26 mouse cellular contexts compared by ENCODE assay signal in genomic region chr12:105694021-105694420, GRCm38 (mm10). TPM values are rescaled to one million over a fixed set of nuclear protein-coding genes. Genes with fewer than 3 reads are reported as not detected.
DNase-seq lines count a peak whose midpoint lies in the region; ATAC-seq lines count a peak whose summit lies in the region.
"Had no signal": no experiment of that assay in that cellular context is flagged by ENCODE, and none has a peak within 500 bp of the region (broad histone marks: within the 10 kb centered on the region; RNA-seq: fewer than 3 reads in every experiment).

No protein-coding gene starts in this region.

- H3K9ac ChIP-seq in midbrain, embryonic 15.5 days = no peak overlapping the region
- H3K9ac ChIP-seq: embryonic facial prominence, embryonic 15.5 days; hindbrain, embryonic 12.5 days had no signal

- H3K4me2 ChIP-seq in midbrain, embryonic 15.5 days = no peak overlapping the region
- H3K4me2 ChIP-seq: embryonic facial prominence, embryonic 15.5 days; hindbrain, embryonic 12.5 days had no signal

- H3K27me3 ChIP-seq in midbrain, embryonic 15.5 days (replicated peaks) = no peaks in the 10 kb centered on the region
- H3K27me3 ChIP-seq: CH12.LX; embryonic facial prominence, embryonic 15.5 days; hindbrain, embryonic 12.5 days; Patski had no signal

- no peaks in the 10 kb centered on the region for H3K4me1 ChIP-seq in midbrain, embryonic 15.5 days
- H3K4me1 ChIP-seq: embryonic facial prominence, embryonic 15.5 days; forebrain, embryonic 10.5 days; heart, embryonic 10.5 days; hindbrain, embryonic 12.5 days had no signal

- ATAC-seq in midbrain, embryonic 15.5 days (replicated peaks) = no peak
- ATAC-seq: activated CD4-positive, CD25-positive, alpha-beta regulatory T cell, adult 4 months; forebrain, embryonic 14.5 days; hindbrain, embryonic 16.5 days; Patski had no signal

- H3K4me3 ChIP-seq in midbrain, embryonic 15.5 days = no peak overlapping the region
- H3K4me3 ChIP-seq: embryonic facial prominence, embryonic 15.5 days; erythroblast, embryonic 14.5 days; forebrain, embryonic 10.5 days; heart, embryonic 10.5 days; hindbrain, embryonic 12.5 days had no signal

- DNase-seq in adrenal gland, postnatal 14 days = peak; percentile 53
- no peak for DNase-seq in adrenal gland, adult 18-20 months (ENCODE audit: low spot score in 2 of 2)
- peak; percentile 29 to 47 for DNase-seq in cerebellum, postnatal 25 days
- DNase-seq in cerebellum, adult 9-10 months = no peak
- DNase-seq in gastrocnemius, postnatal 25 days = peak; percentile 55
- no peak for DNase-seq in gastrocnemius, adult 8-10 months (ENCODE audit: low spot score in 2 of 2)
- DNase-seq in adrenal gland, postnatal 25 days = peak; percentile 21
- DNase-seq: embryo, embryonic 11 days; heart, postnatal 10 days; heart, postnatal 4 days; kidney, adult 11 months; kidney, postnatal 10 days had no signal

- no peaks in the 10 kb centered on the region for H3K9me3 ChIP-seq in midbrain, embryonic 15.5 days
- H3K9me3 ChIP-seq: embryonic facial prominence, embryonic 15.5 days; forebrain, embryonic 10.5 days; heart, embryonic 10.5 days; hindbrain, embryonic 12.5 days had no signal

- WGBS in midbrain, embryonic 15.5 days = 98% methylated on average over 2 of the region's 2 CpGs

- 0 out of 2 replicates have a peak, but pooled peaks cover 3% of the 10 kb centered on the region for H3K36me3 ChIP-seq in midbrain, embryonic 15.5 days (replicated peaks)

- no peak overlapping the region for H3K27ac ChIP-seq in midbrain, embryonic 15.5 days
- H3K27ac ChIP-seq: embryonic facial prominence, embryonic 15.5 days; forebrain, embryonic 10.5 days; heart, embryonic 10.5 days; hindbrain, embryonic 12.5 days had no signal

RNA-seq across cellular contexts. Expression of gene Atg2b, which starts 9.0 kb away (rescaled TPM):
- 27.7 and 29.6 TPM in 2 replicates for total RNA-seq in adrenal gland, postnatal 14 days (2021)
- total RNA-seq in adrenal gland, adult 18-20 months (2021) = 10 to 100 TPM; 27.2 to 29.0 TPM
- 10 to 100 TPM; 13.4 to 15.1 TPM for total RNA-seq in gastrocnemius, postnatal 25 days (2021)
- 10 to 100 TPM; 16.8 to 20.5 (median 19.0) TPM for total RNA-seq in gastrocnemius, adult 8-10 months (2022)
- total RNA-seq in adrenal gland, postnatal 25 days (2021) = 29.5 and 29.9 TPM in 2 replicates
- polyA plus RNA-seq in midbrain, embryonic 15.5 days (2015; fragmentation: Nextera tagmentation; extraction: Ambion mirVana) = 15.8 and 16.3 TPM in 2 replicates

RNA-seq across cellular contexts. Expression of gene Gskip, which starts 9.4 kb away (rescaled TPM):
- total RNA-seq in adrenal gland, postnatal 14 days (2021) = 15.0 and 17.0 TPM in 2 replicates
- 10 to 100 TPM; 18.4 to 19.7 TPM for total RNA-seq in adrenal gland, adult 18-20 months (2021)
- 1 to 10 TPM; 3.9 to 6.0 TPM for total RNA-seq in gastrocnemius, postnatal 25 days (2021)
- total RNA-seq in gastrocnemius, adult 8-10 months (2022) = 1 to 10 TPM; 6.1 to 7.7 (median 6.3) TPM
- total RNA-seq in adrenal gland, postnatal 25 days (2021) = 19.4 and 20.0 TPM in 2 replicates
- 33.5 and 33.9 TPM in 2 replicates for polyA plus RNA-seq in midbrain, embryonic 15.5 days (2015; fragmentation: Nextera tagmentation; extraction: Ambion mirVana)

RNA-seq across cellular contexts. Expression of gene Ak7, which starts 11.8 kb away (rescaled TPM):
- 0.26 TPM in 1 of 2 replicates, not detected in the other for total RNA-seq in adrenal gland, postnatal 14 days (2021)
- under 1 TPM in 1 of 2 experiments, not detected in 1; 0.35 TPM for total RNA-seq in adrenal gland, adult 18-20 months (2021)
- not detected for total RNA-seq in gastrocnemius, postnatal 25 days (2021)
- total RNA-seq in gastrocnemius, adult 8-10 months (2022) = not detected
- 0.39 and 0.48 TPM in 2 replicates for total RNA-seq in adrenal gland, postnatal 25 days (2021)
- polyA plus RNA-seq in midbrain, embryonic 15.5 days (2015; fragmentation: Nextera tagmentation; extraction: Ambion mirVana) = 1.8 and 2.2 TPM in 2 replicates
- total RNA-seq: common myeloid progenitor, adult 5-6 weeks; heart, postnatal 10 days had no signal
- polyA plus RNA-seq: embryonic facial prominence, embryonic 11.5 days; erythroblast, embryonic 14.5 days; kidney, embryonic 14.5 days; Patski had no signal

Comparison
In these comparisons a context has a peak if more than half of its experiments do, and no peak if none do; other contexts are left out.
1. DNase-seq: peak in adrenal gland, postnatal 14 days (single experiment), cerebellum, postnatal 25 days (2 of 2), gastrocnemius, postnatal 25 days (single experiment) and adrenal gland, postnatal 25 days (single experiment); none in adrenal gland, adult 18-20 months (0 of 2), cerebellum, adult 9-10 months (single experiment) and gastrocnemius, adult 8-10 months (0 of 2).